Mouse (Mus musculus): ENCODE results near the gene Usp10.

GRCm38 (mm10) chr8:119901349-119901748 is 8.8 kb upstream of the Usp10 start:
- TF ChIP-seq TAL1 (IDR thresholded peaks at IDR 0.05; ENCODE audit: low read length): no peak
- no peak for TF ChIP-seq GATA1 (IDR thresholded peaks at IDR 0.05; ENCODE audit: low read length)
